Mouse (Mus musculus) ES-E14 (cell line): ENCODE measurements at regions not wholly inside any gene's neighbourhood (a gene's known extent, or its start where the extent isn't known, plus 50 kb on each side); places are given as distances from the start of the nearest gene placed in this dataset.

ENCODE experiments used
- CHD2 ChIP-seq: IDR thresholded peaks from 2 replicates; pipeline ENCODE4 v1.6.1; 2014; ENCODE audit warnings: mild to moderate bottlenecking, low read depth, low read length, inconsistent platforms
- HCFC1 ChIP-seq: IDR thresholded peaks from 2 replicates; pipeline ENCODE4 v1.6.1; 2012; ENCODE audit warnings: low read length, inconsistent platforms, borderline replicate concordance; ENCODE audit not compliant: insufficient read depth
- MAFK ChIP-seq: IDR thresholded peaks from 2 replicates; pipeline ENCODE4 v1.6.1; 2014; ENCODE audit warnings: mild to moderate bottlenecking, low read depth, low read length, inconsistent platforms; ENCODE audit not compliant: insufficient read depth
- ZC3H11A ChIP-seq: IDR thresholded peaks from 2 replicates; pipeline ENCODE4 v1.6.1; 2012; ENCODE audit warnings: low read depth, mild to moderate bottlenecking, inconsistent platforms, low read length, borderline replicate concordance
- ZNF384 ChIP-seq: IDR thresholded peaks from 2 replicates; pipeline ENCODE4 v1.6.1; 2012; ENCODE audit warnings: low read depth, low read length, inconsistent platforms

GRCm38 (mm10) chr14:72002205-72003138, 489.2 kb downstream of the Gm9195 start:
- TF ChIP-seq ZNF384, result no peak
- no peak for TF ChIP-seq CHD2
- no peak for TF ChIP-seq ZC3H11A
- no peak for TF ChIP-seq MAFK
- no peak for TF ChIP-seq HCFC1
